Mouse (Mus musculus): ENCODE data around the gene Fstl1.

Fstl1 gene

GRCm38 (mm10) chr16:37823949-37824348 is 47.3 kb downstream of the Fstl1 start:
- DNase-seq (ENCODE audit: inconsistent ontology term), result peak; percentile 44

GRCm38 (mm10) chr16:37824778-37825505 is 48.3 kb downstream of the Fstl1 start:
- no peak for DNase-seq (ENCODE audit: inconsistent ontology term)

GRCm38 (mm10) chr16:37826286-37826685 is 49.6 kb downstream of the Fstl1 start:
- no peak for DNase-seq (ENCODE audit: inconsistent ontology term)

GRCm38 (mm10) chr16:37831041-37831440 is 54.4 kb downstream of the Fstl1 start:
- DNase-seq (ENCODE audit: inconsistent ontology term), result no peak

- no peak for DNase-seq (ENCODE audit: inconsistent ontology term)
Observed at GRCm38 (mm10) chr16:37837571-37837970, 60.9 kb downstream of the Fstl1 start.

GRCm38 (mm10) chr16:37842439-37842838 is 65.8 kb downstream of the Fstl1 start:
- no peak for DNase-seq (ENCODE audit: inconsistent ontology term)

GRCm38 (mm10) chr16:37843740-37844139 is 67.1 kb downstream of the Fstl1 start:
- no peak for DNase-seq (ENCODE audit: inconsistent ontology term)

GRCm38 (mm10) chr16:37845202-37845925 is 68.7 kb downstream of the Fstl1 start:
- DNase-seq (ENCODE audit: inconsistent ontology term), result no peak

- DNase-seq (ENCODE audit: inconsistent ontology term), result no peak
Observed at GRCm38 (mm10) chr16:37847081-37847480, 70.4 kb downstream of the Fstl1 start.

- DNase-seq (ENCODE audit: inconsistent ontology term), result no peak
Observed at GRCm38 (mm10) chr16:37851366-37851765, 74.7 kb downstream of the Fstl1 start.

- peak; percentile 98 for DNase-seq (ENCODE audit: inconsistent ontology term)
Observed at GRCm38 (mm10) chr16:37853279-37853678, 76.6 kb downstream of the Fstl1 start.

- DNase-seq (ENCODE audit: inconsistent ontology term), result no peak
Observed at GRCm38 (mm10) chr16:37854054-37854453, 77.4 kb downstream of the Fstl1 start.

GRCm38 (mm10) chr16:37854593-37854992 is 77.9 kb downstream of the Fstl1 start:
- DNase-seq (ENCODE audit: inconsistent ontology term), result peak; percentile 56

- DNase-seq (ENCODE audit: inconsistent ontology term), result no peak
Observed at GRCm38 (mm10) chr16:37855583-37855982, 78.9 kb downstream of the Fstl1 start.

GRCm38 (mm10) chr16:37856327-37856726 is 79.7 kb downstream of the Fstl1 start:
- no peak for DNase-seq (ENCODE audit: inconsistent ontology term)

- no peak for DNase-seq (ENCODE audit: inconsistent ontology term)
Observed at GRCm38 (mm10) chr16:37857495-37857894, 80.8 kb downstream of the Fstl1 start.

- no peak for DNase-seq (ENCODE audit: inconsistent ontology term)
Observed at GRCm38 (mm10) chr16:37860213-37860612, 83.5 kb downstream of the Fstl1 start.

GRCm38 (mm10) chr16:37861029-37861428 is 84.4 kb downstream of the Fstl1 start, which contains the start of gene Gm36028:
Gene Gm36028, minus strand, starts transcription at chr16:37861146.
- no peak for DNase-seq (ENCODE audit: inconsistent ontology term)

GRCm38 (mm10) chr16:37863876-37864275 is 87.2 kb downstream of the Fstl1 start:
- DNase-seq (ENCODE audit: inconsistent ontology term), result no peak

GRCm38 (mm10) chr16:37865841-37866240 is 89.2 kb downstream of the Fstl1 start:
- no peak for DNase-seq (ENCODE audit: inconsistent ontology term)

GRCm38 (mm10) chr16:37867791-37868505 is 91.3 kb downstream of the Fstl1 start, which contains the start of gene Lrrc58:
Gene Lrrc58, plus strand, starts transcription at chr16:37868389.
- DNase-seq (ENCODE audit: inconsistent ontology term), result peak; percentile 91

Measured in Muller cell, postnatal 12 days (primary cell).